Mouse (Mus musculus): ENCODE measurements around the gene Phldb2. TPM values are rescaled to one million over a fixed set of nuclear protein-coding genes. Genes with fewer than 3 reads are reported as not detected.

Phldb2 gene
- total RNA-seq (2014; rRNA removed; ENCODE audit: low replicate concordance) (33.2 and 39.2 TPM in 2 replicates), polyA plus RNA-seq (2015; fragmentation: Nextera tagmentation; extraction: Ambion mirVana) (28.9 and 32.8 TPM in 2 replicates)

GRCm38 (mm10) chr16:45953394-45953793, at the start of gene Phldb2:
Gene Phldb2, minus strand, starts transcription at chr16:45953598.
- H3K4me1 ChIP-seq (ENCODE audit: control insufficient read depth, insufficient read depth), result 0 out of 2 replicates have a peak, but pooled peaks cover 5% of the 10 kb centered on the region
- no peak within 1 kb of the TSS for H3K4me2 ChIP-seq (ENCODE audit: low read depth, low read length)
- no peak within 1 kb of the TSS for H3K27ac ChIP-seq (ENCODE audit: low read depth)
- H3K36me3 ChIP-seq (replicated peaks; ENCODE audit: control insufficient read depth, insufficient read depth, low read length), result no peaks in the 10 kb centered on the region
- H3K27me3 ChIP-seq (ENCODE audit: control insufficient read depth, insufficient read depth, low read length), result no peaks in the 10 kb centered on the region
- no peaks in the 10 kb centered on the region for H3K9me3 ChIP-seq (replicated peaks; ENCODE audit: control insufficient read depth, low read length)
- no peak for TF ChIP-seq EP300 (IDR thresholded peaks at IDR 0.05; ENCODE audit: low read depth)
- H3K9ac ChIP-seq (replicated peaks; ENCODE audit: low read depth, low read length), result no peak within 1 kb of the TSS
- ATAC-seq (ENCODE audit: insufficient read depth, low read depth) (no peak), DNase-seq (ENCODE audit: low spot score) (no peak)
- no peak within 1 kb of the TSS for H3K4me3 ChIP-seq (ENCODE audit: low read depth, low read length)
- 59% methylated on average over 4 of the region's 4 CpGs for WGBS

- H3K27ac ChIP-seq (ENCODE audit: low read depth), result no peak overlapping the region
- WGBS, result 70% methylated on average over 10 of the region's 10 CpGs
- peaks cover 5% of the 10 kb centered on the region; the same call in 1 of the 2 replicates for H3K4me1 ChIP-seq (ENCODE audit: control insufficient read depth, insufficient read depth)
- H3K4me3 ChIP-seq (ENCODE audit: low read depth, low read length), result no peak overlapping the region
- no peaks in the 10 kb centered on the region for H3K27me3 ChIP-seq (ENCODE audit: control insufficient read depth, insufficient read depth, low read length)
- no peak overlapping the region for H3K9ac ChIP-seq (replicated peaks; ENCODE audit: low read depth, low read length)
- DNase-seq (ENCODE audit: low spot score), result no peak
- no peak overlapping the region for H3K4me2 ChIP-seq (ENCODE audit: low read depth, low read length)
- no peak for ATAC-seq (ENCODE audit: insufficient read depth, low read depth)
- no peaks in the 10 kb centered on the region for H3K9me3 ChIP-seq (replicated peaks; ENCODE audit: control insufficient read depth, low read length)
- H3K36me3 ChIP-seq (replicated peaks; ENCODE audit: control insufficient read depth, insufficient read depth, low read length), result no peaks in the 10 kb centered on the region
- TF ChIP-seq CTCF (IDR thresholded peaks at IDR 0.05; ENCODE audit: low read depth), result no peak
- TF ChIP-seq EP300 (IDR thresholded peaks at IDR 0.05; ENCODE audit: low read depth), result no peak
Observed at GRCm38 (mm10) chr16:46001550-46002166, 48.3 kb upstream of the Phldb2 start.

GRCm38 (mm10) chr16:46000976-46001375, 47.6 kb upstream of the Phldb2 start:
- no peak for ATAC-seq (ENCODE audit: insufficient read depth, low read depth)
- DNase-seq (ENCODE audit: low spot score), result no peak
- H3K4me2 ChIP-seq (ENCODE audit: low read depth, low read length), result no peak overlapping the region
- no peaks in the 10 kb centered on the region for H3K36me3 ChIP-seq (replicated peaks; ENCODE audit: control insufficient read depth, insufficient read depth, low read length)
- peaks cover 5% of the 10 kb centered on the region; the same call in 1 of the 2 replicates for H3K4me1 ChIP-seq (ENCODE audit: control insufficient read depth, insufficient read depth)
- TF ChIP-seq EP300 (IDR thresholded peaks at IDR 0.05; ENCODE audit: low read depth) (no peak), CTCF (IDR thresholded peaks at IDR 0.05; ENCODE audit: low read depth) (no peak)
- H3K27ac ChIP-seq (ENCODE audit: low read depth), result no peak overlapping the region
- 82% methylated on average over 3 of the region's 3 CpGs for WGBS
- no peak overlapping the region for H3K9ac ChIP-seq (replicated peaks; ENCODE audit: low read depth, low read length)
- H3K9me3 ChIP-seq (replicated peaks; ENCODE audit: control insufficient read depth, low read length), result no peaks in the 10 kb centered on the region
- no peak overlapping the region for H3K4me3 ChIP-seq (ENCODE audit: low read depth, low read length)
- no peaks in the 10 kb centered on the region for H3K27me3 ChIP-seq (ENCODE audit: control insufficient read depth, insufficient read depth, low read length)

- Histone ChIP-seq H3K4me2 (ENCODE audit: low read depth, low read length) (no peak overlapping the region), H3K4me3 (ENCODE audit: low read depth, low read length) (no peak overlapping the region), H3K9me3 (replicated peaks; ENCODE audit: control insufficient read depth, low read length) (no peaks in the 10 kb centered on the region), H3K27me3 (ENCODE audit: control insufficient read depth, insufficient read depth, low read length) (no peaks in the 10 kb centered on the region), H3K36me3 (replicated peaks; ENCODE audit: control insufficient read depth, insufficient read depth, low read length) (no peaks in the 10 kb centered on the region), H3K4me1 (ENCODE audit: control insufficient read depth, insufficient read depth) (peaks cover 5% of the 10 kb centered on the region; the same call in 1 of the 2 replicates), H3K27ac (ENCODE audit: low read depth) (no peak overlapping the region), H3K9ac (replicated peaks; ENCODE audit: low read depth, low read length) (no peak overlapping the region)
- DNase-seq (ENCODE audit: low spot score), result no peak
- no peak for ATAC-seq (ENCODE audit: insufficient read depth, low read depth)
- 72% methylated on average over 10 of the region's 10 CpGs for WGBS
- TF ChIP-seq EP300 (IDR thresholded peaks at IDR 0.05; ENCODE audit: low read depth) (no peak), CTCF (IDR thresholded peaks at IDR 0.05; ENCODE audit: low read depth) (no peak)
Observed at GRCm38 (mm10) chr16:45999374-46000191, 46.2 kb upstream of the Phldb2 start.

- no peak for ATAC-seq (ENCODE audit: insufficient read depth, low read depth)
- Histone ChIP-seq H3K36me3 (replicated peaks; ENCODE audit: control insufficient read depth, insufficient read depth, low read length) (no peaks in the 10 kb centered on the region), H3K27ac (ENCODE audit: low read depth) (no peak overlapping the region), H3K4me3 (ENCODE audit: low read depth, low read length) (no peak overlapping the region), H3K4me2 (ENCODE audit: low read depth, low read length) (no peak overlapping the region), H3K27me3 (ENCODE audit: control insufficient read depth, insufficient read depth, low read length) (no peaks in the 10 kb centered on the region), H3K9me3 (replicated peaks; ENCODE audit: control insufficient read depth, low read length) (no peaks in the 10 kb centered on the region), H3K4me1 (ENCODE audit: control insufficient read depth, insufficient read depth) (peaks cover 5% of the 10 kb centered on the region; the same call in 1 of the 2 replicates), H3K9ac (replicated peaks; ENCODE audit: low read depth, low read length) (no peak overlapping the region)
- TF ChIP-seq CTCF (IDR thresholded peaks at IDR 0.05; ENCODE audit: low read depth) (no peak), EP300 (IDR thresholded peaks at IDR 0.05; ENCODE audit: low read depth) (no peak)
- no peak for DNase-seq (ENCODE audit: low spot score)
- WGBS, result 75% methylated on average over 7 of the region's 7 CpGs
Observed at GRCm38 (mm10) chr16:45998231-45998630, 44.8 kb upstream of the Phldb2 start.
